Mouse (Mus musculus) intestine, postnatal 0 days (tissue): ENCODE measurements around the gene Ghrhr. TPM values are rescaled to one million over a fixed set of nuclear protein-coding genes. Genes with fewer than 3 reads are reported as not detected.
A peak's percentile ranks its signal among the peaks of the same experiment; 100 is the strongest.

Source experiments
- ATAC-seq: fragments of 200-750 bp; cut with Nextera tagmentation; 2 replicates; pipeline ENCODE4 v1.8.0; 2017; ENCODE audit warnings: mild to moderate bottlenecking, moderate TSS enrichment, moderate library complexity
- H3K27ac ChIP-seq: fragments of 300-500 bp; sonication (generic); 2 replicates; pipeline ENCODE4 v1.5.1; 2014; ENCODE audit warnings: mild to moderate bottlenecking, low read depth, low read length, moderate library complexity
- H3K27me3 ChIP-seq: fragments of 300-500 bp; sonication (generic); replicated peaks from 2 replicates; pipeline ENCODE4 v1.6.1; 2014; ENCODE audit warnings: low read length, mixed read lengths; ENCODE audit not compliant: control insufficient read depth, insufficient read depth
- H3K36me3 ChIP-seq: fragments of 300-500 bp; sonication (generic); 2 replicates; pipeline ENCODE4 v1.6.1; 2014; ENCODE audit warnings: mild to moderate bottlenecking, moderate library complexity; ENCODE audit not compliant: control insufficient read depth, insufficient read depth
- H3K4me1 ChIP-seq: fragments of 300-500 bp; sonication (generic); replicated peaks from 2 replicates; pipeline ENCODE4 v1.6.1; 2014; ENCODE audit warnings: antibody characterized with exemption, low read length, mixed read lengths; ENCODE audit not compliant: control insufficient read depth, insufficient read depth
- H3K4me2 ChIP-seq: fragments of 300-500 bp; sonication (generic); replicated peaks from 2 replicates; pipeline ENCODE4 v1.6.1; 2014; ENCODE audit warnings: low read depth, mild to moderate bottlenecking, moderate library complexity
- H3K4me3 ChIP-seq: fragments of 300-500 bp; sonication (generic); 2 replicates; pipeline ENCODE4 v1.5.1; 2014; ENCODE audit warnings: low read depth, low read length
- H3K9ac ChIP-seq: fragments of 300-500 bp; sonication (generic); 2 replicates; pipeline ENCODE4 v1.6.1; 2014; ENCODE audit warnings: mild to moderate bottlenecking, low read depth, low read length
- H3K9me3 ChIP-seq: fragments of 300-500 bp; sonication (generic); 2 replicates; pipeline ENCODE4 v1.6.1; 2016; ENCODE audit warnings: mixed run types; ENCODE audit not compliant: control insufficient read depth
- CTCF ChIP-seq: sonication (generic); IDR thresholded peaks from 2 replicates; pipeline ENCODE4 v1.5.1; 2016; ENCODE audit warnings: low read depth, mild to moderate bottlenecking, control low read depth, antibody characterized with exemption, moderate library complexity
- WGBS: fragments of 180-500 bp; shearing (Covaris S2); extraction: QIAGEN DNeasy Blood & Tissue Kit; methylation state at CpG from one replicate; pipeline ENCODE4 v1.1.7; 2014; 5-methylcytosine and 5-hydroxymethylcytosine counted together
- polyA plus RNA-seq: library from polyadenylated mRNA; unstranded; fragments of >200 nt; fragmentation: Nextera tagmentation; extraction: Ambion mirVana; gene quantifications from 2 replicates; pipeline ENCODE4 v1.2.1, GENCODE M21; 2015

Gene Ghrhr
- polyA plus RNA-seq, 1 experiment from 2014 or later: not detected

DNA sequence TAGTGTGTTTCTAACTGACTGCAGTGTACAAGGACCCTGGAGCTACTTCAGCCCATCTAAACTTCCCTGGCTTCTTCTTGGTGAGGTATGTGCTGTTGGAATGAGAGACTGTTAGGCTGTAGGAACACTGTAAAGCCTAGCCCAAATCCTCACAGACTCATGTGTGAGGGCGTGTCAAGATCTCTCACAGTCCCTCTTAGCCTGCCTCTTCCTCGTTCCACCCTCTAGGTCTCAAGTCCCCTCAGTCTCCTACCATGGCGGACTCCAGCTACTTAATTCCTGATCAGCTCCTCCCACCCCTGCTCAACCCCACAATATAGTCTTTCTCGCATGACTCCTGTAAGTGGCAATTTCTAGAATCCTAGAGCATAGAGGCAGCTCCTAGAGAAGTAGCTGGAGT, 26.9 kb upstream of the Ghrhr start:
- no peak for TF ChIP-seq CTCF
- Histone ChIP-seq H3K4me2 (no peak overlapping the region), H3K27me3 (no peaks in the 10 kb centered on the region), H3K4me3 (no peak overlapping the region), H3K9ac (no peak overlapping the region), H3K4me1 (0 out of 2 replicates have a peak, but pooled peaks cover 3% of the 10 kb centered on the region), H3K27ac (no peak overlapping the region), H3K9me3 (no peaks in the 10 kb centered on the region), H3K36me3 (no peaks in the 10 kb centered on the region)
- WGBS: 70% methylated on average over 4 of the region's 4 CpGs
- ATAC-seq: no peak

GRCm38 (mm10) chr6:55350383-55350952, 25.6 kb upstream of the Ghrhr start:
- no peaks in the 10 kb centered on the region for H3K36me3 ChIP-seq
- ATAC-seq: peak; percentile 86
- H3K27ac ChIP-seq: no peak overlapping the region
- H3K4me1 ChIP-seq: 0 out of 2 replicates have a peak, but pooled peaks cover 3% of the 10 kb centered on the region
- 48% methylated on average over 6 of the region's 6 CpGs for WGBS
- TF ChIP-seq CTCF: no peak
- H3K4me3 ChIP-seq: no peak overlapping the region
- H3K9ac ChIP-seq: no peak overlapping the region
- no peaks in the 10 kb centered on the region for H3K9me3 ChIP-seq
- H3K4me2 ChIP-seq: no peak overlapping the region
- H3K27me3 ChIP-seq: no peaks in the 10 kb centered on the region

DNA sequence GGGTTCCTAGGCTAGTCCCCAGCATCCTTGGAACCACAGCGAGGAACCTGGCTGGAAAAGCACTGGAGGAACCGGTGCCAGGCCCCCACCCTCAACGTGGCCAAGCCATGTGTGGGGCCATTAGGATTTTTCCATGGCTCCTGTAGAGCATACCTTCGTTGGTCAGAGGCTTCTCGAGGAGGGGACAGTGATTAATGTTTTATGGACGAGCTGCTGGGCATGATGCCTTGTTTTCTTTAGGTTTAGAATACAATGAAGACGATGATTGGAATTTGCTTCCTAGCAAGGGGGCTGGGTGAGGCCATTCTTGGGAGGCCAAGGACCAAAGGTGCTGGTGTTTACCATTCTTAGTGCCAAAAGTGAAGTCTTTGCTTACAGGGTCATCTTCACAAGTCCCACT, 24.4 kb upstream of the Ghrhr start:
- no peak for ATAC-seq
- Histone ChIP-seq H3K36me3 (no peaks in the 10 kb centered on the region), H3K27me3 (no peaks in the 10 kb centered on the region), H3K4me3 (no peak overlapping the region), H3K4me2 (no peak overlapping the region), H3K27ac (no peak overlapping the region), H3K4me1 (0 out of 2 replicates have a peak, but pooled peaks cover 3% of the 10 kb centered on the region), H3K9me3 (no peaks in the 10 kb centered on the region), H3K9ac (no peak overlapping the region)
- no peak for TF ChIP-seq CTCF
- WGBS: 53% methylated on average over 7 of the region's 7 CpGs

- 79% methylated on average over 12 of the region's 12 CpGs for WGBS
- no peak overlapping the region for H3K27ac ChIP-seq
- no peaks in the 10 kb centered on the region for H3K27me3 ChIP-seq
- ATAC-seq: no peak
- TF ChIP-seq CTCF: no peak
- no peaks in the 10 kb centered on the region for H3K9me3 ChIP-seq
- no peaks in the 10 kb centered on the region for H3K36me3 ChIP-seq
- H3K9ac ChIP-seq: no peak overlapping the region
- H3K4me1 ChIP-seq: peaks cover 7% of the 10 kb centered on the region; the same call in 1 of the 2 replicates
- H3K4me2 ChIP-seq: no peak overlapping the region
- H3K4me3 ChIP-seq: no peak overlapping the region
Observed at GRCm38 (mm10) chr6:55353711-55354445, 22.2 kb upstream of the Ghrhr start.

DNA sequence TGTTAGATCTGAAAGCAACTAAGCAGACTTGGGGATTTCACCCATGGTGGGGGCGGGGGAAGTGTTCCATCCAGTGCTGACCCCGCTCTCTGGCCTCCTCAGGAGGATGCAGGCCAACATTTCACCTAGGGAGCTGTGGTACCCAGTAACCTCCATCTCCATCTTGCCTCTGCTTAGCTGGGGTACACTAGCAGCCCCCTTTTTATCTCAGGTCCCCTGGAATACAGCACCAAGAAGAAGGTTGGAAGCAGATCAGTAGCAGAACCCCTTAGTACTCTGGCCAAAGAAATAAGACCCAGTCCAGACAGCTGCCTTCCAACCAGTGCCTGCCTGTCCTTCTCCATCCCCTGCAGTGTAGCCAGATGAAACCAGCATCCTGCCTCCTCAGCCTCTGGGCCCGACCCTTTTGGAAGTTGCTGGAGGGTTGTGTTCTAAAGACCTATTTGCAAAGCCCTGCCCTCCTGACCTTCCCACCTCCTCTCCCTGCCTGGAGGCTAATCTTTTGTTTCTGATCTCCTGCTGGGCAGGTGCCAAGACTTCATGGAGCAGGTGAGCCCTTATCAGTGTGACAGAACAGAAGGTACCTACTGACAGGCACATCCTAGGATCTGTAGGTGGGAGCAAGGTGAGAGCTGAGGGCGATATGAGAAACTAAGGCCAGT, 21.5 kb upstream of the Ghrhr start:
- no peaks in the 10 kb centered on the region for H3K27me3 ChIP-seq
- no peak overlapping the region for H3K27ac ChIP-seq
- ATAC-seq: no peak
- no peaks in the 10 kb centered on the region for H3K9me3 ChIP-seq
- TF ChIP-seq CTCF: no peak
- WGBS: 62% methylated on average over 4 of the region's 4 CpGs
- peaks cover 7% of the 10 kb centered on the region; the same call in 1 of the 2 replicates for H3K4me1 ChIP-seq
- H3K9ac ChIP-seq: no peak overlapping the region
- H3K4me2 ChIP-seq: no peak overlapping the region
- no peak overlapping the region for H3K4me3 ChIP-seq
- H3K36me3 ChIP-seq: no peaks in the 10 kb centered on the region

GRCm38 (mm10) chr6:55355575-55355974, 20.5 kb upstream of the Ghrhr start:
- Histone ChIP-seq H3K9me3 (no peaks in the 10 kb centered on the region), H3K27me3 (no peaks in the 10 kb centered on the region), H3K4me2 (no peak overlapping the region), H3K9ac (no peak overlapping the region), H3K4me1 (peaks cover 7% of the 10 kb centered on the region; the same call in 1 of the 2 replicates), H3K36me3 (no peaks in the 10 kb centered on the region), H3K4me3 (no peak overlapping the region), H3K27ac (no peak overlapping the region)
- TF ChIP-seq CTCF: no peak
- WGBS: 60% methylated on average over 7 of the region's 7 CpGs
- ATAC-seq: no peak
